Mouse (Mus musculus): Measurements from ENCODE around the gene Tle3. TPM values are rescaled to one million over a fixed set of nuclear protein-coding genes. Genes with fewer than 3 reads are reported as not detected.

Gene Tle3
- total RNA-seq, 2 experiments from 2014 or later = 69.2 to 71.5 TPM

- no peak for TF ChIP-seq CTCF (IDR thresholded peaks at IDR 0.05)
- no peak for DNase-seq (ENCODE audit: extremely low spot score in 1 of 2, low spot score in 2 of 2)
- intact Hi-C loops (cut with DNase I) = no loop called here
- H3K27ac ChIP-seq = no peak overlapping the region
- no peak overlapping the region for H3K4me3 ChIP-seq
Observed at GRCm38 (mm10) chr9:61388689-61389403, 16.7 kb downstream of the Tle3 start.

GRCm38 (mm10) chr9:61389404-61389701 is 17.2 kb downstream of the Tle3 start:
- TF ChIP-seq CTCF (IDR thresholded peaks at IDR 0.05) = no peak

GRCm38 (mm10) chr9:61391570-61392337 is 19.6 kb downstream of the Tle3 start:
- Histone ChIP-seq H3K4me3 (no peak overlapping the region), H3K27ac (no peak overlapping the region)
- intact Hi-C loops (cut with DNase I) = no loop called here
- TF ChIP-seq CTCF (IDR thresholded peaks at IDR 0.05) = no peak
- DNase-seq (ENCODE audit: extremely low spot score in 1 of 2, low spot score in 2 of 2) = no peak

More at GRCm38 (mm10) chr9:61389404-61389701, 17.2 kb downstream of the Tle3 start:
- intact Hi-C loops (cut with DNase I) = no loop called here
- Histone ChIP-seq H3K27ac (no peak overlapping the region), H3K4me3 (no peak overlapping the region)
- no peak for DNase-seq (ENCODE audit: extremely low spot score in 1 of 2, low spot score in 2 of 2)

- no peak for TF ChIP-seq CTCF (IDR thresholded peaks at IDR 0.05)
- DNase-seq (ENCODE audit: extremely low spot score in 1 of 2, low spot score in 2 of 2) = no peak
- Histone ChIP-seq H3K27ac (no peak overlapping the region), H3K4me3 (no peak overlapping the region)
- intact Hi-C loops (cut with DNase I) = no loop called here
Observed at GRCm38 (mm10) chr9:61392338-61392620, 20.1 kb downstream of the Tle3 start.

GRCm38 (mm10) chr9:61393161-61393560 is 21.0 kb downstream of the Tle3 start:
- no peak overlapping the region for H3K4me3 ChIP-seq
- H3K27ac ChIP-seq = no peak overlapping the region
- intact Hi-C loops (cut with DNase I) = no loop called here
- no peak for TF ChIP-seq CTCF (IDR thresholded peaks at IDR 0.05)
- no peak for DNase-seq (ENCODE audit: extremely low spot score in 1 of 2, low spot score in 2 of 2)

- no peak for DNase-seq (ENCODE audit: extremely low spot score in 1 of 2, low spot score in 2 of 2)
- H3K27ac ChIP-seq = no peak overlapping the region
- TF ChIP-seq CTCF (IDR thresholded peaks at IDR 0.05) = no peak
- intact Hi-C loops (cut with DNase I) = no loop called here
- H3K4me3 ChIP-seq = no peak overlapping the region
Observed at GRCm38 (mm10) chr9:61393847-61394246, 21.7 kb downstream of the Tle3 start.

GRCm38 (mm10) chr9:61395071-61395470 is 22.9 kb downstream of the Tle3 start:
- no peak overlapping the region for H3K4me3 ChIP-seq
- intact Hi-C loops (cut with DNase I) = no loop called here
- no peak overlapping the region for H3K27ac ChIP-seq
- TF ChIP-seq CTCF (IDR thresholded peaks at IDR 0.05) = no peak
- no peak for DNase-seq (ENCODE audit: extremely low spot score in 1 of 2, low spot score in 2 of 2)

GRCm38 (mm10) chr9:61396474-61396873 is 24.3 kb downstream of the Tle3 start:
- Histone ChIP-seq H3K4me3 (no peak overlapping the region), H3K27ac (no peak overlapping the region)
- intact Hi-C loops (cut with DNase I) = no loop called here
- DNase-seq (ENCODE audit: extremely low spot score in 1 of 2, low spot score in 2 of 2) = no peak
- no peak; the same call in none of the 2 replicates for TF ChIP-seq CTCF (IDR thresholded peaks at IDR 0.05)

GRCm38 (mm10) chr9:61397130-61397529 is 25.0 kb downstream of the Tle3 start:
- H3K27ac ChIP-seq = no peak overlapping the region
- TF ChIP-seq CTCF (IDR thresholded peaks at IDR 0.05) = no peak
- intact Hi-C loops (cut with DNase I) = no loop called here
- no peak overlapping the region for H3K4me3 ChIP-seq
- DNase-seq (ENCODE audit: extremely low spot score in 1 of 2, low spot score in 2 of 2) = no peak

GRCm38 (mm10) chr9:61398160-61398559 is 26.0 kb downstream of the Tle3 start:
- intact Hi-C loops (cut with DNase I) = no loop called here
- DNase-seq (ENCODE audit: extremely low spot score in 1 of 2, low spot score in 2 of 2) = no peak
- no peak overlapping the region for H3K4me3 ChIP-seq
- H3K27ac ChIP-seq = no peak overlapping the region
- TF ChIP-seq CTCF (IDR thresholded peaks at IDR 0.05) = no peak

GRCm38 (mm10) chr9:61400132-61400531 is 28.0 kb downstream of the Tle3 start:
- no peak for DNase-seq (ENCODE audit: extremely low spot score in 1 of 2, low spot score in 2 of 2)
- intact Hi-C loops (cut with DNase I) = no loop called here
- Histone ChIP-seq H3K4me3 (no peak overlapping the region), H3K27ac (no peak overlapping the region)
- no peak for TF ChIP-seq CTCF (IDR thresholded peaks at IDR 0.05)

- TF ChIP-seq CTCF (IDR thresholded peaks at IDR 0.05) = no peak
- H3K4me3 ChIP-seq = no peak overlapping the region
- DNase-seq (ENCODE audit: extremely low spot score in 1 of 2, low spot score in 2 of 2) = no peak
- H3K27ac ChIP-seq = no peak overlapping the region
- intact Hi-C loops (cut with DNase I) = no loop called here
Observed at GRCm38 (mm10) chr9:61401664-61402063, 29.5 kb downstream of the Tle3 start.

- Histone ChIP-seq H3K27ac (no peak overlapping the region), H3K4me3 (no peak overlapping the region)
- intact Hi-C loops (cut with DNase I) = no loop called here
- no peak for TF ChIP-seq CTCF (IDR thresholded peaks at IDR 0.05)
- DNase-seq (ENCODE audit: extremely low spot score in 1 of 2, low spot score in 2 of 2) = no peak
Observed at GRCm38 (mm10) chr9:61402268-61402667, 30.1 kb downstream of the Tle3 start.
